Mouse (Mus musculus): ENCODE data around the gene Gatb. TPM values are rescaled to one million over a fixed set of nuclear protein-coding genes. Genes with fewer than 3 reads are reported as not detected.

The Gatb gene
- total RNA-seq, 2 experiments from 2014 or later: 20.0 to 24.3 TPM

DNA sequence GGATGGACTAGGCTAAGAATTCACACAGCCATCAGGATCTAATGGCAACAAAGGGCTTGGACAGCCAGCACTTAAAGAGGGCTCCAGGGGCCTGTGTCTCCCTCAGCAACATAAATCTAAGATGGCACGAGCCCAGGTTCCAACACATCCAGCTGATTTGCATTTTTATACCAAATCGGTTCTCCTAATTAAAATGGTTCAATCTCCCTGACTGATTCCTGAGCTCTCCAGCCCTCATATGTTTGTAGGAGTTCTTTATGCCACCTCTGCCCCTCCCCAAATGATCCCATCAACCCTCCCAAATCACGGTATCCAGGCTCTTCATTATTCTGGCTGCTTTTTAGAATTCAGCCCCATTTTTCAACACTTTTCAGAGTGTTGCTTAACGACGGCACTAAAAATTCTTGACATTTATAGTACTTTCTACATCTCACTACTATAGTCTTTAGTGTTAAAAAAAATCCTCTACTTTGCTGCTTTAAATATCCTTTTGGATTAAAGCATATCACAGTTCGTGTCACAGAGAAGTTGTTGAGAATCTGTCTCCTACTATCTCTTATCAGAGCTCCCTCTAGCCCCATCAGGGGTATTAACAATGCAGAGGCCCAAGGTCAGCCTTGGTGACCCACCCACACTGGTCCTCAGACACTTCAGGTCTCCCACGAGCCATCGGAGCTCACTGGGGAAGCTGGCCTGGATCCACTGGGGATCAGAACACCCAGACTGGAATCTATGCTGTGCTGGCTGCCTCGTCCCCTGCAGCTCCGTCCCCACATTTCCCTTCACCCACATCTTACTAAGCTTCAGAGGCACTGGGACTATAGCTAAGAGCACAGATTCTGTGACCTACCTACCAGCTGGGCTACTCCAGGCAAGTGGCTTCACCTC, 88.3 kb downstream of the Gatb start:
- no peak for DNase-seq

DNA sequence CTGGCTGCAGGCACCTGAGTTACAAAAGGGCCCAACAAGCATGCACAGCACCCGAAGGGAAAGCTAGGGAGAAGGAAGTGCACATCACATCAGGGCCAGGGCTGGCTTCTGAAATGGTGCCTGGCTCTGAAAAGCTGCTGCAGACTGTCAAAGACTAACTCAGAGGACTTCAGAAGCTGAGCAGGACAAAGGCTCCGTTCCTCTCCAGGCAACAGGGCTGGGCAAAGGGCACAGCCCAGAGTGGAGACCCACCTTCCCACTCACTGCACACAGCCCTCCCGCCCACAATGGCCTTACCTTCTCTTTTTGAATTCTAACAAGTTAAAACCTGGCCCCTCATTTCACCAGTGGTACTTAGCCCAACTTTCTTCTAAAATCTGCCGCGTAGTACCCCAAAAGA, 89.9 kb downstream of the Gatb start:
- no peak for DNase-seq

DNA sequence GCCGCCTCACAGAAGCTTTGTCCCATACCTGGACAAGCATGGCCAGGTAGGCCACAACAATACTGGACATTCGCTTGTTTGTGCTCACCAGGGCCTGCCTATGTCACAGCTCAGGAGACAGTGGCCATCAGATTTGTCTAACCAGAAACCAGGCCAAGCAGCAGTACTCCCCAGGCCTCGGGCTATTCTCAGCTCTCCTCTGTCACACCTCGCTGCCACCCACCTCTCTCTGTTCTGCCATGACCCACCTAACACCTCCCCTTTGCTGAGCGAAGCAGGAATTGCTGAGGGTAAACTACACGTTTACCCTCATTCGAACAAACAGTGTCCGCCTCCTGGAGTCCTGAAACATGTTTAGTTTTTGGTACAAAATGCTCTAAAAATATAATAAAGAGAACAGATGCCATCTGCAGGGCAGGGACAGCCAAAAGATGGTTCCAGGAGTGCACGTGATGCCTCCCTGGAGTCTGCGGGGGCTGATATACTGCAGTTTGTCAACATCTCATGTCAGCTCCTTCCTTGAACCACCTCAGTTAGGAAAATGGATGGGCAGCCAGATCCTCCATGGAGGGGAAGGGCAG, 90.8 kb downstream of the Gatb start:
- DNase-seq: peak; percentile 62 to 70

DNA sequence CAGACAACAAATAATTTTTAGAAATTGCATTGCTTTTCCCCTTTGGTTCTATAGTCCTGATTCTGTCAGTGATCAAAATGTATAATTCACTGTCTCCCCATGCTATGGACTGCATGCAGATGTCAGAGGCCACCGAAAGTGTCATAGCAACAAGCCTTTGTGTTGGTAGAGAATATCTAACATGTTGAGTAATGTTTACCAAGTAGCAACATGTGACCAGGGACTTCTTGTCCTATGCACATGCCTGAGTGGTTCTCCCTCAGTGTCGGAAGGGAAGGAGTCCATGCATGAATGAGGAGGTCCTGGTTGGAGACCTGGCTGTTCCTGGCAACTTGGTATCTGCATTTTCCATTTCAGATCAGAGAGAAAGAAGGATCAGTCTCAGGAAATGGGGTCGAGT, 92.2 kb downstream of the Gatb start:
- DNase-seq: no peak

DNA sequence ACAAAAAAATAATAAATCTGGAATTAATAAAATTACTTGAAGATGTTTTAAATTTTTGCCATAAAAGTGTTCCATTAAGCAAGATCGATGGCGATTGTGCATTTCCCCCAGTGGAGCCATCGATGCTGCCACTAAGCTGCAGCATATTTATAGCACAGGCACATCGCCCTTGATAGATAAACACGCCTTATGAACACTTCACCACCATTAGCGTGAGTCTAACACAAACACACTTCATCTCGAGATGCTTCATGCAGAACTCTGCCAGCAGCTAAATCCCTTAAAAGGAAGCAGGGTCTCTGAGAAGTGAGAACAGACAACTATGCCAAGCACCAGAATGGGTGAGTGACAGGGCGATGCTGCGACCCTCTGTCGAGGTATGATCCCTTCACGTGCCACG, 92.8 kb downstream of the Gatb start:
- DNase-seq: no peak

DNA sequence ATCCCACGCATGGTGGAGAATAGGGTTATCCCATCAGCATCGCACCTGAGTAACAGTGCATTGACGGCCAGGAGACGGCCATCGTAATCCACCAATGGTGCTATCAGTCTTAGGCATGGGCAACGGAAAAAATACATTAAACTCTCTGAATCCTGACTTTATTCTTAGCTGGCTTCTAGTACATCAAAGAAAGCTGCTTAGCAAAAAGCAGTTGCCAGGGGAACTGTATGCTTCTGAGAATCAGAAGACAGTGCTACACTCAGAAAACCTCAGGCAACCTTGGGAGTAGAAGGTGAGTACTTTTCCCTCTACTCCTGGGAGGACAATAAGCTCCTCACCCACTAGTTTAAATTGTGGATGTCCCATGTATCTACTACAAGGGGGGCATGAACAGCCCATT, 93.8 kb downstream of the Gatb start:
- DNase-seq: no peak

- DNase-seq: no peak
Observed at GRCm38 (mm10) chr3:85669844-85670243, 95.9 kb downstream of the Gatb start.

DNA sequence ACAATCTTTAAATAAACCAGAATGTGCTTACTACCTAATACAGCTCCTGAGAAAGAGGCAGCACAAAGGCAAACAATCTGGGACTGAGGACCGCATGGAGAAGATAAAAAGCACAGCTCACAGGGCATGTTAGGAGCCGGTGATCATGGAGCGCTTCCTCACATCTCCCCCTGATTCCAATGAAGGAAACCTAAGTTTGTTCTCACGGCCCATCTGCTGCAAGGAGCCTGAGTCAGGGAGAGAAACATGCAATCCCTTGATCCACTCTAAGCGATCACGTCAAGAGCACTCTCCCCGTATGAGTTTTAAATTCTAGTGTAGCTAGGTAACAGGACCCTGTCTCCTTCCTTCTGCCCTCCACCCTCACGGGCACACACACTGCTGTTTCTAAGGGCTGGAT, 103.2 kb downstream of the Gatb start:
- DNase-seq: no peak

- no peak for DNase-seq
Observed at GRCm38 (mm10) chr3:85677952-85678351, 104.0 kb downstream of the Gatb start.

DNA sequence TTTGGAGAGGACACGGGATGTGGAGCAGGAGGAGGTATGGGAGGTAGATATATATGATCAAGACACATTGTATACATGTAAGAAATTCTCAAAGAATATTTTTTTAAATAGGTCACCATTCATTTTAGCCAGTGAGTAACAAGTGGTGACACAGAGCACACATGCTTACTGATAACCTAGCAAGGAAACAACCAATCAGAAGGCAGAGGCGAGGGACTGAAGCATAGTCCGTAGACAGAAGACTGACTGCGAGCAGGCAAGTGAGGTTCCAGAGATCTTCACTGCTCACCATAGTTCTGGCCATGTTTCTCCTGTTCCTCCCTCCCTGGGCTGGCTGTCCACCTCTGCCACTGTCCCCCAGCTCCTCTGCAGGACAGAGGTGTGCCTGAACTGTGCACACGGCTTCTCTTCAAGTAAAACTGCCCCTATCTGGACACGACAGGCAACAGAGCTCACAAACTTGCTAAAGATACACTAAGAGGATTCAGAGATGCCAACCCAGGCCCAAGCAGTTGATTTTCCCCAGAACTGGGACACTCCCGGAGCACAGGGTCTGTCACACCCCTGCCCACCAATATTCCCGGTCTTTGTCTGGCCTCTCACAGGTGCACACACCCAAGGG, 105.5 kb downstream of the Gatb start:
- no peak for DNase-seq

GRCm38 (mm10) chr3:85679960-85680359, 106.0 kb downstream of the Gatb start:
- no peak for DNase-seq

DNA sequence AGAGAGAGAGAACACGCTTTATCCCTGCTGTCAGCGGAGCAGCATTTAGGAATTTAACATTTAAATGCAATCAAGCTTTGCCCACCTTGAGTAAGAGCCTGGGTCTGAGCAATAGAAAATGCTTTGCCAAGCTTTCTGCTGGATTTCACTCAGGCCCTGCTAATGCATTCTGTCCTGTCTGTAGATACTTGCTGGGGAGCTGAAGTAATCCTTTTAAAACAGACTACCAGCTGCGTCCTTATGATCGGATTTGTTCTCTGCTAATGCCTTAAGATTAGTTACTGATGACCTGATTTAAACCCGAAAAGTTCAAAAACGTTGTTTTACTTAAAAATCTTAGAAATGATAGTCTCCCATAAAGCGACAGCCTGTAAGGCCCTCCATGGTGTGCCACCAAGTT, 107.2 kb downstream of the Gatb start:
- DNase-seq: no peak

GRCm38 (mm10) chr3:85683618-85684017, 109.7 kb downstream of the Gatb start:
- DNase-seq: no peak

GRCm38 (mm10) chr3:85685271-85685670, 111.4 kb downstream of the Gatb start:
- DNase-seq: no peak

DNA sequence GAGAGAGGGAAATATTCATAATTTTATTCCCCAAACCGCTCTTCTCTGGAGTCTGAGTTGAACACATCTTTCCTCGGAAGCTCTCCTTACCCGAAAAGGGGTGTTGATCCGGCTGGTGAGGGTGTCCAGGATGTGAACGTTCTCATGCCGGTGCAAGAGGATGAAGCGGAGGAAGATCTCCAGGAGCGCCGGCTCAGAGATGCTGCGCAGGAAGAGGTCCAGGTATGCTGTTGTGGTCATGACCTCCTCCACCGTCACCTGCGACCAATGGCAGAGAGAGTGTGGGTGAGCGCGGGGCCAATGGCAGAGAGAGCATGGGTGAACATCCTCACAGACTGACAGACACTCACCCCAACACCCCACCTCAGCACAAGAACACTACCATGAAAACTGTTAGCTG, 114.4 kb downstream of the Gatb start:
- DNase-seq: no peak

DNA sequence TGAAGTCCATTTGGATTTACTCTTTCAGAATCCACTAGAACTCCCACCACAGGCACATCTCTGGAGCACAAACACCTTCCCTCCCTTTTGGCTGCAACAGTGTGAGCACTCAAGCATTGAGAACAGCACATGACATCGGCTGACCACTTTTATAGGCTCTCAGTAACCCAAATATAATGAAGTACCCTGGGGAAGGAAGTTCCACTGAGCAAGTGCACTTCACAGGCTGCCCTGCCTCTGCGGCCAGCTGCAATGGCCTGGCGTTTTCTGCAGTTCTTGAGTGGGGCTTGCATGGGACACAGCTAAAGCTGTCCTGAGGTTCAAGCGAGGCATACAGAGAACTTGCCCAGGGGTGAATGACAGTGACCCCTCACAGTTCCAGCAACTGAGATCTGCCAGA, 117.2 kb downstream of the Gatb start:
- DNase-seq: no peak

DNA sequence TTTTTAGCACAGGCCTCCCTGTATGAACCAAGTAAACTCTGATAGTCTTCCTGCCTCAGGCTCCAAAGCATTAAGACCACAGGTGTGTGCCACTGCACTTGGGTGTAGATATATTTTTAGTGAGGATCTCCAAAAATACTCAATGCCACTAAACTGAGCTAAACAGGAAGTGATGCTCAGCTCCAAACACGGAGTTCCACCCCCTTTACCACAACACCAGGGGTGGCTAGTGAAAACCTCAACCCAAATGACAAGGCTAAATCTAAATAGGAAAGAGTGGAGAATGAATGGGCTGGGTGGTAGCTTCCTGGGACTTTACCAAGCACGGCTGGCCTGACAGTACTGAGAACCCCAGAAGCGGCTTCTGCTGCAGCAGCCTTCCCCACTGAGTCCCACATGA, 119.1 kb downstream of the Gatb start:
- DNase-seq: no peak

- no peak for DNase-seq
Observed at GRCm38 (mm10) chr3:85695056-85695455, 121.1 kb downstream of the Gatb start.

DNA sequence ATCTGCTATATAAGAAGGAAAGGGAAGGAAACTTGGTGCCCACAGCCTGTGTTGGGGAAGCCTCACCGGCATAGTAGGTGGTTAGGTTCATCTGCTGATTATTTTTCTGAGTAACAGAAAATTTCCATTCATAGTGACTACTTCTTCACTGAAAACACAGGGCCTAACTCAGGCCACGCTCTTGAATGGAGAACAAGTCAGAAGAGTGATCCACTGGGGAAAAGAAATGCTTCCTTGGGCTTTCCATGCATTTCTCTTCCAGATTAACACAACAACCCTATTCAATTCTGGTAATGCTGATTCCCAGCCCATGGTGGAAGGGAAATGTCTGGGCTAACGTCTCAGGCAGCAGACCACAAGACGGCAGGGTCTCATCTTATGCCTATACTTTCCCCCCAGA, 124.6 kb downstream of the Gatb start:
- DNase-seq: no peak

DNA sequence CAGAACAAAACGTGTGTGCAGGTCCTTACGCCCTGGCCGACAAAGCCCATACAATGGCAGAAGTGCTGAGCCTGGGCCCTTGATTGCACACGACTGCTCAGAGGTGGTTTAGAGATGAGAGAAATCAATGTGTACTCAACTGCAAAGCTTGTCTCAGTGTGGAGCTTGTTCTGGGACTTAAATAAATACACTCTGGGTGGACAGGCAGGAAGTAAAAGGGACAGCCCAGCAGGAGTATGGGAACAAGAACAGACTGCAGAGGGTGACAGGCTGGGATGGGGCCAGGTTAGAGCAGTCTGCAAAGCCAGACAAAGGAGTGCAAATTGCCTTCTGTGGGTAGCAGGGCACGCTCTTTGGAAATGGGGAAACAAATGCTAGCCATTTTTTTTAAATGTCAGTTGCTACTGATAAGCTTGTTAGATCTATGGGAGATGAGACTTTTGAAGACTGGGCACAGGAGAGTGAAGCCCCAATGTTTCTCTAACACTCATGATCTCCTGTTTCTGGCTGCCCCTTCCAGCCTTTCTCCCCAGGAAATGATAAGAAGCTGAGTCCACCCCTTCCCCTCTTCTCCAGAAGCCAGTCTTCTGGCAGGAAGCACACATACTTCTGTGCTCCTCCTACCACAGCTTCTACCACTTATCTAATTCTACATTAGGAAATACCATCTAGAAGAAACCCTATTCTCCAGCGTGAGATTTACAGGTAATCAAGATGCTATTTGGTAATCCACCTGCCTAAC, 129.4 kb downstream of the Gatb start:
- DNase-seq: no peak

Data from layer of hippocampus, postnatal 36 days (tissue).